8 mouse cellular contexts compared by ENCODE assay signal in the genomic region with DNA sequence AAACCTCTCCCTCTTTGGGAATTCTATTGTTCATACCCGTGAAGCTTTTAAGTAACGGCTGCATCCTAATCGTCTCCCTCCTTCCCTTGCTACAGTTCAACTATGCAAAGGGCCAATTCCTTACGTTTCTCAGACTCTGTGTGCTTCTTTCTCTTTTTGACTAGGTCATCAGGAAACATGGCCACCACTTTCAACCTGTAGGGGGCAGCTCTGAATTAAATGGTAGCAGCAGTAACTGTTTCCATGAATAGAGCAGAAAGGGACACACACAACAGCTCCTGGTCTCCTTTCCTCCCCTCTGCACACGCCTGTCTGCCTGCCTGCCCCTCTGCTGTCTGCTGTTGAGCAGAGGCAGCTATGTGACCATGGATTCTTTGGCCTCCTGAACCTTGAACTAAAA.
A peak's percentile ranks its signal among the peaks of the same experiment; 100 is the strongest.
DNase-seq lines count a peak whose midpoint lies in the region; ATAC-seq lines count a peak whose summit lies in the region.

No protein-coding gene starts in this region.

- peaks cover 57% of the 10 kb centered on the region for H3K4me1 ChIP-seq in heart, embryonic 12.5 days (replicated peaks)
- H3K4me1 ChIP-seq in kidney, embryonic 16.5 days (ENCODE audit: insufficient read depth, low read length) = peaks cover 50% of the 10 kb centered on the region

- 50% methylated on average over 5 of the region's 5 CpGs for WGBS in heart, embryonic 12.5 days
- 40% methylated on average over 5 of the region's 5 CpGs for WGBS in kidney, embryonic 16.5 days

- DNase-seq in heart, postnatal 25 days (ENCODE audit: low spot score) = no peak
- DNase-seq in A20 (ENCODE audit: low read depth, low spot score) (peak; percentile 41), MEL-GATA-1-ER (ENCODE audit: extremely low read depth, low read depth) (peak; percentile 29)
- peak; percentile 41 for DNase-seq in naive thymus-derived CD4-positive, alpha-beta T cell, adult 2 months (ENCODE audit: low read depth)
- DNase-seq in spleen, postnatal 14 days (ENCODE audit: low spot score in 2 of 2) = no peak
- DNase-seq in right cerebral cortex, postnatal 36 days (ENCODE audit: low spot score in 2 of 2) = no peak

- peak overlapping the region; percentile 40; the same call in 1 of the 2 replicates for H3K27ac ChIP-seq in heart, embryonic 12.5 days (ENCODE audit: poor library complexity, severe bottlenecking)
- H3K27ac ChIP-seq in kidney, embryonic 16.5 days (ENCODE audit: low read length) = peak overlapping the region; percentile 21; the same call in 1 of the 2 replicates

- no peak overlapping the region for H3K4me3 ChIP-seq in heart, embryonic 12.5 days
- no peak overlapping the region for H3K4me3 ChIP-seq in kidney, embryonic 16.5 days (ENCODE audit: low read length)

- intact Hi-C loops in heart, postnatal 25 days (cut with DNase I) = no loop called here

- H3K4me2 ChIP-seq in heart, embryonic 12.5 days = no peak overlapping the region
- no peak overlapping the region for H3K4me2 ChIP-seq in kidney, embryonic 16.5 days (replicated peaks; ENCODE audit: low read depth, low read length)

- H3K36me3 ChIP-seq in heart, embryonic 12.5 days = no peaks in the 10 kb centered on the region
- no peaks in the 10 kb centered on the region for H3K36me3 ChIP-seq in kidney, embryonic 16.5 days (ENCODE audit: insufficient read depth, low read length)

- no peak overlapping the region for H3K9ac ChIP-seq in heart, embryonic 12.5 days
- no peak overlapping the region for H3K9ac ChIP-seq in kidney, embryonic 16.5 days (replicated peaks; ENCODE audit: low read length)

- ATAC-seq in heart, embryonic 12.5 days (ENCODE audit: insufficient number of reproducible peaks, low FRiP score) = no peak
- no peak for ATAC-seq in kidney, embryonic 16.5 days (ENCODE audit: low FRiP score, low TSS enrichment)

- H3K9me3 ChIP-seq in heart, embryonic 12.5 days (replicated peaks) = no peaks in the 10 kb centered on the region
- H3K9me3 ChIP-seq in kidney, embryonic 16.5 days (ENCODE audit: low read length) = no peaks in the 10 kb centered on the region

- no peaks in the 10 kb centered on the region for H3K27me3 ChIP-seq in heart, embryonic 12.5 days (replicated peaks)
- no peaks in the 10 kb centered on the region for H3K27me3 ChIP-seq in kidney, embryonic 16.5 days (ENCODE audit: insufficient read depth, low read length)

Comparison
In these comparisons a context has a peak if more than half of its experiments do, and no peak if none do; other contexts are left out.
1. DNase-seq: peak in A20 (single experiment), MEL-GATA-1-ER (single experiment) and naive thymus-derived CD4-positive, alpha-beta T cell, adult 2 months (single experiment); none in heart, postnatal 25 days (single experiment), spleen, postnatal 14 days (0 of 2) and right cerebral cortex, postnatal 36 days (0 of 2).